ENCODE assay signal across 10 mouse cellular contexts in genomic region chr1:40600394-40601327, GRCm38 (mm10). TPM values are rescaled to one million over a fixed set of nuclear protein-coding genes. Genes with fewer than 3 reads are reported as not detected.
DNase-seq lines count a peak whose midpoint lies in the region; ATAC-seq and TF ChIP-seq lines count a peak whose summit lies in the region.
"Had no signal": no experiment of that assay in that cellular context is flagged by ENCODE, and none has a peak within 500 bp of the region (broad histone marks: within the 10 kb centered on the region; RNA-seq: fewer than 3 reads in every experiment).

No protein-coding gene starts in this region.

- no peaks in the 10 kb centered on the region for H3K36me3 ChIP-seq in heart, postnatal 0 days (replicated peaks; ENCODE audit: control insufficient read depth, insufficient read depth, low read length)
- H3K36me3 ChIP-seq: G1E had no signal

- TF ChIP-seq POLR2A in brain, embryonic 14.5 days (IDR thresholded peaks at IDR 0.05; ENCODE audit: borderline replicate concordance, extremely low read depth, insufficient read depth, insufficient read length, poor library complexity, severe bottlenecking), result no peak

- H3K4me3 ChIP-seq in heart, postnatal 0 days (ENCODE audit: low read depth, low read length), result no peak overlapping the region

- H3K27me3 ChIP-seq in heart, postnatal 0 days (ENCODE audit: control insufficient read depth, insufficient read depth, low read length), result no peaks in the 10 kb centered on the region

- 60% methylated on average over 25 of the region's 25 CpGs for whole genome bisulfite sequencing in heart, postnatal 0 days

- H3K9me3 ChIP-seq in heart, postnatal 0 days (replicated peaks; ENCODE audit: control insufficient read depth, low read length), result no peaks in the 10 kb centered on the region
- H3K9me3 ChIP-seq: G1E had no signal

- 0 out of 2 replicates have a peak overlapping the region, but pooled peaks have one; percentile 14 for H3K4me2 ChIP-seq in heart, postnatal 0 days (ENCODE audit: low read depth, low read length)

- no peaks in the 10 kb centered on the region for H3K4me1 ChIP-seq in heart, postnatal 0 days (ENCODE audit: control insufficient read depth, insufficient read depth)

- no peak for ATAC-seq in heart, postnatal 0 days (ENCODE audit: insufficient read depth, low read depth)
- peak; percentile 70 for ATAC-seq in megakaryocyte, adult 5-6 weeks (ENCODE audit: poor library complexity, severe bottlenecking)
- ATAC-seq: liver, postnatal 0 days had no signal

- DNase-seq in gastrocnemius, postnatal 25 days, result peak; percentile 14
- no peak for DNase-seq in gastrocnemius, postnatal 14 days
- DNase-seq in brain, embryonic 14.5 days (ENCODE audit: low read depth), result peak; percentile 80
- DNase-seq in heart, postnatal 0 days (ENCODE audit: low spot score), result peak; percentile 8
- DNase-seq in thymus, postnatal 25 days, result no peak
- no peak for DNase-seq in spleen, postnatal 36 days (ENCODE audit: low spot score in 2 of 2)
- no peak for DNase-seq in thymus, postnatal 36 days
- DNase-seq: liver, postnatal 0 days had no signal

- H3K27ac ChIP-seq in heart, postnatal 0 days (ENCODE audit: low read depth), result no peak overlapping the region

- H3K9ac ChIP-seq in heart, postnatal 0 days (replicated peaks; ENCODE audit: low read depth, low read length), result no peak overlapping the region
- H3K9ac ChIP-seq: liver, postnatal 0 days had no signal

- no peak for TF ChIP-seq EP300 in heart, postnatal 0 days (IDR thresholded peaks at IDR 0.05; ENCODE audit: low read depth)

- intact Hi-C loops in gastrocnemius, postnatal 14 days (cut with DNase I; ENCODE audit: low total_unique reads), result no loop called here

- TF ChIP-seq CTCF in brain, embryonic 14.5 days (IDR thresholded peaks at IDR 0.05; ENCODE audit: borderline replicate concordance, extremely low read depth, insufficient read depth, insufficient read length), result no peak
- no peak for TF ChIP-seq CTCF in heart, postnatal 0 days (IDR thresholded peaks at IDR 0.05; ENCODE audit: low read depth)

RNA-seq across cellular contexts. Expression of gene Slc9a4, which starts 20.8 kb away (rescaled TPM):
- under 1 TPM; 0.19 to 0.77 TPM for total RNA-seq in gastrocnemius, postnatal 25 days (2021)
- total RNA-seq in gastrocnemius, postnatal 14 days (2021), result under 1 TPM; 0.11 to 0.21 TPM
- polyA plus RNA-seq in brain, embryonic 14.5 days (2012; rRNA removed), result 0.07 and 0.16 TPM in 2 replicates
- total RNA-seq in heart, postnatal 0 days (2014; rRNA removed; ENCODE audit: low replicate concordance), result not detected in 2 replicates
- polyA plus RNA-seq in heart, postnatal 0 days (2015; fragmentation: Nextera tagmentation; extraction: Ambion mirVana), result not detected in 2 replicates
- 0.38 TPM in 1 of 2 replicates, not detected in the other for total RNA-seq in megakaryocyte, adult 5-6 weeks (2015)
- total RNA-seq in megakaryocyte, adult 5-6 weeks (2017), result 0.11 TPM in 1 of 2 replicates, not detected in the other
- total RNA-seq: G1E had no signal
- polyA plus RNA-seq: G1E; liver, postnatal 0 days had no signal

Comparison
In these comparisons a context has a peak if more than half of its experiments do, and no peak if none do; other contexts are left out.
1. DNase-seq: peak in gastrocnemius, postnatal 25 days (single experiment), brain, embryonic 14.5 days (single experiment) and heart, postnatal 0 days (single experiment); none in gastrocnemius, postnatal 14 days (single experiment), thymus, postnatal 25 days (single experiment), spleen, postnatal 36 days (0 of 2) and thymus, postnatal 36 days (0 of 2).